Mouse (Mus musculus): ENCODE measurements around the gene Fam207a.

GRCm38 (mm10) chr10:77454795-77455194 is 60.8 kb downstream of the Fam207a start:
- TF ChIP-seq GATA1 (IDR thresholded peaks at IDR 0.05; ENCODE audit: borderline replicate concordance, low read length) (no peak), CTCF (IDR thresholded peaks at IDR 0.05; ENCODE audit: low read depth, low read length) (no peak), TAL1 (conservative IDR thresholded peaks at IDR 0.05; ENCODE audit: low read depth, low read length) (no peak), POLR2AphosphoS5 (IDR thresholded peaks at IDR 0.05; ENCODE audit: insufficient replicate concordance, low read depth, low read length) (no peak)
